Mouse (Mus musculus) lung, embryonic 16.5 days (tissue): ENCODE measurements around the gene Efhc1. TPM values are rescaled to one million over a fixed set of nuclear protein-coding genes. Genes with fewer than 3 reads are reported as not detected.

ENCODE experiments used
- ATAC-seq: fragments of 200-750 bp; cut with Nextera tagmentation; 2 replicates; pipeline ENCODE4 v1.8.0; 2017; ENCODE audit warnings: low read depth, mild to moderate bottlenecking, moderate library complexity
- H3K27ac ChIP-seq: fragments of 300-500 bp; sonication (generic); 2 replicates; pipeline ENCODE4 v1.5.1; 2014; ENCODE audit warnings: mild to moderate bottlenecking, control low read depth, low read length
- H3K27me3 ChIP-seq: fragments of 300-500 bp; sonication (generic); 2 replicates; pipeline ENCODE4 v1.6.1; 2014; ENCODE audit warnings: low read depth, low read length, mixed read lengths; ENCODE audit not compliant: control insufficient read depth, insufficient read depth
- H3K36me3 ChIP-seq: fragments of 300-500 bp; sonication (generic); 2 replicates; pipeline ENCODE4 v1.6.1; 2014; ENCODE audit warnings: low read length; ENCODE audit not compliant: control insufficient read depth, insufficient read depth
- H3K4me1 ChIP-seq: fragments of 300-500 bp; sonication (generic); replicated peaks from 2 replicates; pipeline ENCODE4 v1.6.1; 2014; ENCODE audit warnings: low read length, mixed read lengths; ENCODE audit not compliant: control insufficient read depth, insufficient read depth
- H3K4me2 ChIP-seq: fragments of 300-500 bp; sonication (generic); 2 replicates; pipeline ENCODE4 v1.6.1; 2014; ENCODE audit warnings: low read depth, low read length, control low read depth
- H3K4me3 ChIP-seq: fragments of 300-500 bp; sonication (generic); 2 replicates; pipeline ENCODE4 v1.5.1; 2014; ENCODE audit warnings: mild to moderate bottlenecking, low read length, control low read depth
- H3K9ac ChIP-seq: fragments of 300-500 bp; sonication (generic); 2 replicates; pipeline ENCODE4 v1.6.1; 2014; ENCODE audit warnings: low read length, control low read depth
- H3K9me3 ChIP-seq: fragments of 300-500 bp; sonication (generic); 2 replicates; pipeline ENCODE4 v1.6.1; 2016; ENCODE audit warnings: low read length; ENCODE audit not compliant: control insufficient read depth
- WGBS: fragments of 180-500 bp; shearing (Covaris S2); extraction: QIAGEN DNeasy Blood & Tissue Kit; methylation state at CpG from one replicate; pipeline ENCODE4 v1.1.7; 2014; 5-methylcytosine and 5-hydroxymethylcytosine counted together
- polyA plus RNA-seq: library from polyadenylated mRNA; unstranded; fragments of >200 nt; fragmentation: Nextera tagmentation; extraction: Ambion mirVana; gene quantifications from 2 replicates; pipeline ENCODE4 v1.2.1, GENCODE M21; 2015

Efhc1 gene
- polyA plus RNA-seq: 8.1 and 9.9 TPM in 2 replicates

GRCm38 (mm10) chr1:20951300-20951763, at the start of gene Efhc1:
Gene Efhc1 (plus strand): TSS chr1:20951626.
- Histone ChIP-seq H3K27me3 (no peaks in the 10 kb centered on the region), H3K4me2 (peak within 1 kb of the TSS; percentile 69), H3K9ac (peak within 1 kb of the TSS; percentile 62), H3K27ac (peak within 1 kb of the TSS; percentile 28), H3K9me3 (no peaks in the 10 kb centered on the region), H3K4me3 (peak within 1 kb of the TSS; percentile 62), H3K36me3 (no peaks in the 10 kb centered on the region), H3K4me1 (0 out of 2 replicates have a peak, but pooled peaks cover 3% of the 10 kb centered on the region)
- WGBS: 1% methylated on average over 23 of the region's 23 CpGs
- ATAC-seq: peak; percentile 98

DNA sequence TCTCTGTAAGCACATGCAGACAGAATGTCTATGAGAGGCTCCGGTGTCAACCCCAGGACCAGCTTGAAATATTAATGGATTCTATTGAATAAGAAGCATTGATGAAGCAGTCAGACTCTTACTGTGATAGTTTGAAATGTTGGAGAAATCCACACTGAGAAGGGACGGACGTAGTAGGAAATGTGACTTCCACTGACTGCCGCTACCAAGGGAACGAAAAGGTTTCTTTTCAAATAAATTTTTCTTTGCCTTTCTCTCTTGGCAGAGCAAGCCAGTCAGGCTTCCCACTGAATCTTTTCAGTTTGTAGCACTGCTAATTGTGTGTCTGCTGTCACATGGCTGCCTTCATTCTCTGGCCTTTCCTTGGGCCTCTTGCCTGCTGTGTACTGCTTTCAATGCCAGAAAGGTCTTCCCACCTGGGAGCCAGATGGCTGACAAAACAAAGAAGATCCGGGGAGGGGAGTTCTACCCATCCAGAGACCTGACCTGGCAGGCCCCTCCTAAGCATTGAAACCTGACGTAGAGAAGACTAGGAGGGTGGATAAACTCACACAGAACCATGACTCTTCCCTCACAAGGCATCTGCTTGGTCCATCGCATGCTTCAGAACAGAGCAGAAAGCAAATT, 45.8 kb upstream of the Efhc1 start:
- H3K4me2 ChIP-seq: no peak overlapping the region
- no peaks in the 10 kb centered on the region for H3K27me3 ChIP-seq
- WGBS: 88% methylated on average over 8 of the region's 8 CpGs
- H3K4me3 ChIP-seq: no peak overlapping the region
- no peaks in the 10 kb centered on the region for H3K36me3 ChIP-seq
- H3K9ac ChIP-seq: no peak overlapping the region
- no peak overlapping the region for H3K27ac ChIP-seq
- ATAC-seq: no peak
- no peaks in the 10 kb centered on the region for H3K4me1 ChIP-seq
- H3K9me3 ChIP-seq: no peaks in the 10 kb centered on the region

GRCm38 (mm10) chr1:20906128-20906515, 45.3 kb upstream of the Efhc1 start:
- H3K27me3 ChIP-seq: no peaks in the 10 kb centered on the region
- WGBS: 82% methylated on average over 9 of the region's 9 CpGs
- ATAC-seq: no peak
- no peak overlapping the region for H3K9ac ChIP-seq
- H3K36me3 ChIP-seq: no peaks in the 10 kb centered on the region
- H3K4me2 ChIP-seq: no peak overlapping the region
- H3K4me3 ChIP-seq: no peak overlapping the region
- no peaks in the 10 kb centered on the region for H3K4me1 ChIP-seq
- no peak overlapping the region for H3K27ac ChIP-seq
- H3K9me3 ChIP-seq: no peaks in the 10 kb centered on the region

DNA sequence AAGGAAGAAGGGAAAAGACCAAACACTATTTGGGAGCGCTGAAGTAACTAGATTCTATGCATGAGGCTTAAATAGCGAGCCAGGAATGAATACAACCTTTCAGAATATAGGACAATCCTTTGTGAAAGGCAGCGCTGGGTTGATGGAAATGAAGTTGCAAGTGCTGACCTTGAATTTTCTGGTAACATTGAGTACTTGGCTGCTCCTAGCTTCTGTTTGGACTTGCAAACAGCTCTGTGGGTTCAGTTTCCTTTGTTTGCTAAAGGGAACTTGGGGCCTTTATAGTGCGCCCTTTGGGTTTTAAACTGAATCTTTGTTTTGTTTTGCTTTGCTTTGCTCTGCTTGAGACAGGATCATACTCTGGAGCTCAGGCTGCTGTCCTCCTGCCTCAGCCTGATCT, 42.9 kb upstream of the Efhc1 start:
- H3K27ac ChIP-seq: no peak overlapping the region
- H3K9me3 ChIP-seq: no peaks in the 10 kb centered on the region
- H3K4me3 ChIP-seq: no peak overlapping the region
- no peak for ATAC-seq
- no peaks in the 10 kb centered on the region for H3K36me3 ChIP-seq
- no peaks in the 10 kb centered on the region for H3K4me1 ChIP-seq
- H3K9ac ChIP-seq: no peak overlapping the region
- no peaks in the 10 kb centered on the region for H3K27me3 ChIP-seq
- 58% methylated on average over 4 of the region's 4 CpGs for WGBS
- no peak overlapping the region for H3K4me2 ChIP-seq

DNA sequence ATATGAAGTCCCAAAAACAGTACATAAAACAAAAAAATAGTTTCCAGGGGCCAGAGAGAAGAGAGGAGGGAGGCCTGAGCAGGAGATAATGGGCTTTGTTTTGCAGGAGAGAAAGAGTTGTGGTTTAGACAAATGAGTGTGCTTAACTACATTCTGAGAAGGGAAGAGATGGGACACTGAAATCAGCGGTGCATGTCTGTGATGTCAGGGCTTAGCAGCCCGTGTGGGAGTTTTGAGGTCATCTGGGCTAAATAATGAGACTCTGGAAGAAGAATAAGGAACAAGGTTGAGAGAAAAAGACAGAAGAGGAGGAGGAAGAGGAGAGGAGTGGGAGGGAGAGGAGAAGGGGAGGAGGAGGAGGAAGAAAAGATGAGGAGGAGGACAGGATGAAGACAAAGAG, 39.3 kb upstream of the Efhc1 start:
- Histone ChIP-seq H3K4me1 (no peaks in the 10 kb centered on the region), H3K9ac (no peak overlapping the region), H3K27me3 (no peaks in the 10 kb centered on the region), H3K4me2 (no peak overlapping the region), H3K9me3 (no peaks in the 10 kb centered on the region), H3K27ac (no peak overlapping the region), H3K4me3 (no peak overlapping the region), H3K36me3 (no peaks in the 10 kb centered on the region)
- 31% methylated on average over 2 of the region's 2 CpGs for WGBS
- no peak for ATAC-seq

- no peaks in the 10 kb centered on the region for H3K36me3 ChIP-seq
- H3K27me3 ChIP-seq: no peaks in the 10 kb centered on the region
- no peak overlapping the region for H3K4me3 ChIP-seq
- H3K9ac ChIP-seq: no peak overlapping the region
- no peak overlapping the region for H3K27ac ChIP-seq
- no peak for ATAC-seq
- 59% methylated on average over 13 of the region's 13 CpGs for WGBS
- no peaks in the 10 kb centered on the region for H3K9me3 ChIP-seq
- no peaks in the 10 kb centered on the region for H3K4me1 ChIP-seq
- H3K4me2 ChIP-seq: no peak overlapping the region
Measured at GRCm38 (mm10) chr1:20912527-20913171, 38.8 kb upstream of the Efhc1 start.

- ATAC-seq: no peak
Measured at GRCm38 (mm10) chr1:20914769-20915168, 36.7 kb upstream of the Efhc1 start.

GRCm38 (mm10) chr1:20915608-20916007, 35.8 kb upstream of the Efhc1 start:
- Histone ChIP-seq H3K27me3 (no peaks in the 10 kb centered on the region), H3K9me3 (no peaks in the 10 kb centered on the region), H3K9ac (no peak overlapping the region), H3K36me3 (no peaks in the 10 kb centered on the region), H3K4me1 (no peaks in the 10 kb centered on the region), H3K4me2 (no peak overlapping the region), H3K27ac (no peak overlapping the region), H3K4me3 (no peak overlapping the region)
- ATAC-seq: no peak
- 72% methylated on average over 5 of the region's 5 CpGs for WGBS

More at GRCm38 (mm10) chr1:20914769-20915168, 36.7 kb upstream of the Efhc1 start:
- no peak overlapping the region for H3K4me3 ChIP-seq
- H3K27ac ChIP-seq: no peak overlapping the region
- no peak overlapping the region for H3K9ac ChIP-seq
- H3K36me3 ChIP-seq: no peaks in the 10 kb centered on the region
- H3K27me3 ChIP-seq: no peaks in the 10 kb centered on the region
- no peak overlapping the region for H3K4me2 ChIP-seq
- no peaks in the 10 kb centered on the region for H3K4me1 ChIP-seq
- no peaks in the 10 kb centered on the region for H3K9me3 ChIP-seq
- 83% methylated on average over 3 of the region's 3 CpGs for WGBS

DNA sequence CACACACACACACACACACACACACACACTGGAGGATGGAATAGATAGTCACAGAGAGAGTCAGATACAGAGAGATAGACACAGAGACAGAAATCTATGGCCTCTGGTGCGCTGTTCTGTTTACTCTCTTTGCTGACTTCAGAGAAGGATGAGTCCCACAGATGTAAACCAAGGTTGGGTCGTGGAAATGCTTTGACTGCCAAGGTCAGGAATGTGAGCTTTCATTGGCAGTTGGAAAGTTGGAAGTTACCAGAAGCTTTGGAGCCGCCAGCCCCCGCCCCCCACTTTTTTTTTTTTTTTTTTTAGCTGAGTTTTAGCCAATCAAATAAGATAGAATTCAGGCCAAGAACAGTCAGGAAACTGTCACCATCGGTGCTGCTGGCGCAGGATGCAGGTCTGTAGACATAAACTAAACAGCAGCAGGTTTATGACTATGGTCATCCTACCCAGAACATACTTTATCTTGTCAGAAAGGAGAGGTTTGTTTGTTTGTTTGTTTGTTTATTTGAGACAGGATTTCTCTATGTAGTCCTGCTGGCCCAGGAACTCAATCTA, 33.9 kb upstream of the Efhc1 start:
- H3K4me1 ChIP-seq: peaks cover 2% of the 10 kb centered on the region; the same call in 1 of the 2 replicates
- H3K4me3 ChIP-seq: no peak overlapping the region
- H3K27me3 ChIP-seq: no peaks in the 10 kb centered on the region
- no peak overlapping the region for H3K27ac ChIP-seq
- WGBS: 67% methylated on average over 6 of the region's 6 CpGs
- no peak for ATAC-seq
- no peak overlapping the region for H3K4me2 ChIP-seq
- H3K36me3 ChIP-seq: no peaks in the 10 kb centered on the region
- no peaks in the 10 kb centered on the region for H3K9me3 ChIP-seq
- no peak overlapping the region for H3K9ac ChIP-seq
